Mouse (Mus musculus) stomach, postnatal 0 days (tissue): ENCODE results near the gene Mrpl2.

Experiments used
- CTCF ChIP-seq: IDR thresholded peaks from 2 replicates; pipeline ENCODE4 v1.5.1; 2016; ENCODE audit warnings: antibody characterized with exemption, low read depth, mild to moderate bottlenecking, moderate library complexity
- EP300 ChIP-seq: optimal IDR thresholded peaks from 2 replicates; pipeline ENCODE3; 2016; ENCODE audit warnings: antibody characterized with exemption

GRCm38 (mm10) chr17:46699245-46699644, 53.2 kb downstream of the Mrpl2 start:
- TF ChIP-seq CTCF (no peak), EP300 (no peak)
